Mouse (Mus musculus) ES-E14 (cell line): ENCODE measurements around the gene Slamf9. TPM values are rescaled to one million over a fixed set of nuclear protein-coding genes. Genes with fewer than 3 reads are reported as not detected.
A peak's percentile ranks its signal among the peaks of the same experiment; 100 is the strongest.

Experiments used
- DNase-seq: peaks from one replicate; pipeline ENCODE4 v3.0.0-alpha.2; 2013; ENCODE audit warnings: low read depth, low spot score
- H3K27ac ChIP-seq: 2 replicates; pipeline ENCODE4 v1.5.1; 2012; ENCODE audit warnings: low read depth, mild to moderate bottlenecking, low read length, moderate library complexity, mixed read lengths; ENCODE audit not compliant: poor library complexity, insufficient read depth, severe bottlenecking
- H3K36me3 ChIP-seq: 2 replicates; pipeline ENCODE4 v1.6.1; 2012; ENCODE audit warnings: mild to moderate bottlenecking, low read length, moderate library complexity, mixed read lengths; ENCODE audit not compliant: control insufficient read depth, poor library complexity, insufficient read depth, severe bottlenecking
- H3K4me1 ChIP-seq, 2 experiments: fragments of 150-350 bp in 1 of 2; sonication (generic) in 1 of 2; 2 replicates each; pipeline ENCODE4 v1.6.1; 2012; ENCODE audit warnings: low read length in 2 of 2, mild to moderate bottlenecking in 1 of 2, mixed read lengths in 1 of 2; ENCODE audit not compliant: control insufficient read depth in 2 of 2, insufficient read depth in 2 of 2, poor library complexity in 1 of 2
- H3K4me3 ChIP-seq, 2 experiments: fragments of 150-350 bp in 1 of 2; sonication (generic) in 1 of 2; 2 replicates each; pipeline ENCODE4 v1.5.1; 2012; ENCODE audit warnings: low read length in 2 of 2, low read depth in 1 of 2, mild to moderate bottlenecking in 1 of 2, mixed read lengths in 1 of 2; ENCODE audit not compliant: insufficient read depth in 1 of 2, poor library complexity in 1 of 2, severe bottlenecking in 1 of 2
- H3K9ac ChIP-seq: 2 replicates; pipeline ENCODE4 v1.6.1; 2012; ENCODE audit warnings: low read depth, mild to moderate bottlenecking, low read length, mixed read lengths; ENCODE audit not compliant: poor library complexity, insufficient read depth, severe bottlenecking
- H3K9me3 ChIP-seq: fragments of 150-350 bp; sonication (generic); 2 replicates; pipeline ENCODE4 v1.6.1; 2012; ENCODE audit warnings: low read depth, mild to moderate bottlenecking, low read length; ENCODE audit not compliant: control insufficient read depth, insufficient read depth
- CHD2 ChIP-seq: IDR thresholded peaks from 2 replicates; pipeline ENCODE4 v1.6.1; 2014; ENCODE audit warnings: mild to moderate bottlenecking, low read depth, low read length, inconsistent platforms
- HCFC1 ChIP-seq: IDR thresholded peaks from 2 replicates; pipeline ENCODE4 v1.6.1; 2012; ENCODE audit warnings: low read length, inconsistent platforms, borderline replicate concordance; ENCODE audit not compliant: insufficient read depth
- MAFK ChIP-seq: IDR thresholded peaks from 2 replicates; pipeline ENCODE4 v1.6.1; 2014; ENCODE audit warnings: mild to moderate bottlenecking, low read depth, low read length, inconsistent platforms; ENCODE audit not compliant: insufficient read depth
- ZC3H11A ChIP-seq: IDR thresholded peaks from 2 replicates; pipeline ENCODE4 v1.6.1; 2012; ENCODE audit warnings: low read depth, mild to moderate bottlenecking, inconsistent platforms, low read length, borderline replicate concordance
- ZNF384 ChIP-seq: IDR thresholded peaks from 2 replicates; pipeline ENCODE4 v1.6.1; 2012; ENCODE audit warnings: low read depth, low read length, inconsistent platforms
- in situ Hi-C, 2 experiments: fragments of 600-800 bp; cut with MboI; formaldehyde crosslinking; loops; one replicate each; pipeline ENCODE4 v1.15.1; 2025; ENCODE audit warnings: low sequenced_read_pairs in 2 of 2, inconsistent platforms in 1 of 2; ENCODE audit not compliant: unreplicated experiment in 2 of 2
- total RNA-seq: library from RNA; depleted of rRNA; stranded (reverse); fragments of 300-350 nt; gene quantifications from 2 replicates; pipeline ENCODE4 v1.2.3, GENCODE M21; 2012

Slamf9 gene
- total RNA-seq, 1 experiment, result 2.7 TPM

GRCm38 (mm10) chr1:172450226-172450625, 24.9 kb upstream of the Slamf9 start:
- no peaks in the 10 kb centered on the region for H3K36me3 ChIP-seq
- no peak overlapping the region for H3K9ac ChIP-seq
- peaks cover 2 to 5% of the 10 kb centered on the region in 2 experiments; a peak in 2 of 4 replicates for H3K4me1 ChIP-seq
- no peak overlapping the region for H3K4me3 ChIP-seq
- no peak overlapping the region for H3K27ac ChIP-seq
- no peaks in the 10 kb centered on the region for H3K9me3 ChIP-seq
- DNase-seq, result no peak
- in situ Hi-C loops, result no loop called here
- TF ChIP-seq HCFC1 (no peak), MAFK (no peak), ZNF384 (no peak), ZC3H11A (no peak), CHD2 (no peak)

DNA sequence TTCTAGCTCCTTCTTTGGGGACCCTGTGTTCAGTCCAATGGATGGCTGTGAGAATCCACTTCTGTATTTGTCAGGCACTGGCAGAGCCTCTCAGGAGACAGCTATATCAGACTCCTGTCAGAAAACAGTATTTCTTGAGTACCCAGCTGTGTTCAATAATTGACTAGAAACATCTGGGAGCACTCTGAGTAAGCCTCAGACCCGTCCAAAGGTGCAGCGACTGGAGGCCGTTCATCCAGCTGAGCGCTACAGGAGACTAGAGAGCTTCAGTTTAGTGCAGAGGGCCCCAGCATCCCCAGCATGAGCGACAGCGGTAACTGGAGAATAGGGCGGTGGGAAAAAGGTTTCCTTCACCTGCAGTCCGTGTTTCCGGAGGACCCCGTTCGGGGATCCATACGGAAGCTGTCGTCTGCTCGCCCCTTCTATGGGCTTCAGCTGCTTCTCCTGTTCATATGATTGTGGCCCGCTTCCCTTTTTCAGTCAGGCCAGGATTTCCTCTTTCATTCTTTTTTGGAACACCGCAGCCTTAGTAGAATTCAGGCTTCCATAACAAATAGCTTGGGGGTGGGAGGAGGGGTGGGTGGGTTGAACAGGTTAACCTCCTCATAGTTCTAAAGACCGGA, 24.2 kb upstream of the Slamf9 start:
- Histone ChIP-seq H3K27ac (no peak overlapping the region), H3K4me3 (peak overlapping the region in 1 of 2 experiments; percentile 28; a peak in 1 of 4 replicates), H3K4me1 (peaks cover 3 to 7% of the 10 kb centered on the region in 2 experiments; a peak in 3 of 4 replicates), H3K9me3 (no peaks in the 10 kb centered on the region), H3K36me3 (no peaks in the 10 kb centered on the region), H3K9ac (no peak overlapping the region)
- DNase-seq, result no peak
- TF ChIP-seq CHD2, result no peak
- no peak for TF ChIP-seq HCFC1
- TF ChIP-seq ZNF384, result no peak
- no peak for TF ChIP-seq MAFK
- no peak for TF ChIP-seq ZC3H11A
- in situ Hi-C loops, result no loop called here

- Histone ChIP-seq H3K36me3 (no peaks in the 10 kb centered on the region), H3K27ac (no peak overlapping the region), H3K4me1 (peaks cover 5 to 11% of the 10 kb centered on the region in 2 experiments; a peak in 3 of 4 replicates), H3K9me3 (no peaks in the 10 kb centered on the region), H3K4me3 (no peak overlapping the region), H3K9ac (no peak overlapping the region)
- in situ Hi-C loops, result no loop called here
- TF ChIP-seq ZNF384, result no peak
- no peak for TF ChIP-seq MAFK
- TF ChIP-seq HCFC1, result no peak
- no peak for TF ChIP-seq CHD2
- no peak for TF ChIP-seq ZC3H11A
- no peak for DNase-seq
These were observed 22.2 kb upstream of the Slamf9 start for GRCm38 (mm10) chr1:172452911-172453310.

- Histone ChIP-seq H3K36me3 (no peaks in the 10 kb centered on the region), H3K27ac (no peak overlapping the region), H3K9ac (no peak overlapping the region), H3K4me3 (no peak overlapping the region), H3K4me1 (peaks cover 5 to 11% of the 10 kb centered on the region in 2 experiments), H3K9me3 (no peaks in the 10 kb centered on the region)
- no peak for DNase-seq
- in situ Hi-C loops, result no loop called here
- no peak for TF ChIP-seq ZC3H11A
- no peak for TF ChIP-seq CHD2
- no peak for TF ChIP-seq MAFK
- no peak for TF ChIP-seq ZNF384
- no peak for TF ChIP-seq HCFC1
These were observed 21.3 kb upstream of the Slamf9 start for GRCm38 (mm10) chr1:172453810-172454209.

DNA sequence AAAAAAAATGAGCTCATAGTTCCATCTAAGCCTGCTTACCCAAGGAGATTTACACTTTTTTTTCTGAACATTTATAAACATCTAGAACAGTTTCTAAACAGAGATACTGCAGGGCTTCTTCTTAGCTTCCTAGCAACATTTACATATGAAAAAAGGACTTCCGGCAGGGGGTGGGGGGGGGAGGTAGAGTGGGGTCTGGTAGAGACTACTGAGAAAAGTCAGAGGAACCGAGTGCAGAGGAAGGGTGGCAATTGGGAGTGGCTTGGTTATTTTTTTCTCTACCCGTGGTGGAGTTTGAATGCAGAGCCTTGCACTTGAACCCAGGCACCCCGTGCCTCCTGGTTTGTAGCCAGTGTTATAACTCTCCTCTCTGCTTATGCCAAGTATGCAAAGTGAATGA, 19.7 kb upstream of the Slamf9 start:
- no peaks in the 10 kb centered on the region for H3K36me3 ChIP-seq
- in situ Hi-C loops, result no loop called here
- no peaks in the 10 kb centered on the region for H3K9me3 ChIP-seq
- H3K27ac ChIP-seq, result peak overlapping the region; percentile 17; the same call in 1 of the 2 replicates
- DNase-seq, result no peak
- H3K4me3 ChIP-seq, result peak overlapping the region in 1 of 2 experiments; percentile 32; a peak in 1 of 4 replicates
- peaks cover 5 to 11% of the 10 kb centered on the region in 2 experiments for H3K4me1 ChIP-seq
- no peak overlapping the region; the same call in 1 of the 2 replicates for H3K9ac ChIP-seq
- TF ChIP-seq HCFC1, result no peak
- TF ChIP-seq MAFK, result no peak
- TF ChIP-seq ZC3H11A, result no peak
- TF ChIP-seq ZNF384, result no peak
- no peak for TF ChIP-seq CHD2
